ENCODE assay signal across 8 mouse cellular contexts in the genomic region with DNA sequence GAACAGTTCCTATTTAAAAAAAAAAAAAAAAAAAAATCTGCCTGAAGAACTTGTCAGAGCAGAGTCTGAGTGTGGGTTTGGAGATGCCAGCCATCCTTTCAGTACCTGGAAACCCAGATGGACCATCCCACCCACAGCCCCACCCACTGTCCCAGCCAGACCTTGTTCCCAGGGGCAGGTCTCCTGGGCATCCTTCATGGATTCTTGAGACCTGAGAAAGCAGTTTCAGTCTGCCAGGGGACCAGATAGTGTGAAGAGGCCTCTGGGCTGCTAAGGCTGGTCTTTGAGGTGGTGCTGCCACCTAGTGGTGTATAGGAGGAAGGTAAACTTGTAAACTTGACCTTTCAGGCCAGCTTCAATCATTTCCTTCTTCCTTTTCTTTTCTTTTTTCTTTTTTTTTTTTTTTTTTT. TPM values are rescaled to one million over a fixed set of nuclear protein-coding genes. Genes with fewer than 3 reads are reported as not detected.
DNase-seq lines count a peak whose midpoint lies in the region; TF ChIP-seq lines count a peak whose summit lies in the region.

No protein-coding gene starts in this region.

- H3K36me3 ChIP-seq in C2C12 (ENCODE audit: control insufficient read depth, insufficient read depth), result peaks cover 10% of the 10 kb centered on the region
- H3K36me3 ChIP-seq in forebrain, embryonic 10.5 days (replicated peaks), result peaks cover 10% of the 10 kb centered on the region

- peak; percentile 70 to 74 for DNase-seq in heart, adult 18-20 months
- no peak for DNase-seq in heart, postnatal 25 days (ENCODE audit: low spot score)
- DNase-seq in c-Kit-negative CD71-positive TER-119-positive erythroid progenitor cells, embryonic 14.5 days (ENCODE audit: low read depth, low spot score), result peak; percentile 55
- DNase-seq in forebrain, embryonic 10.5 days (ENCODE audit: extremely low spot score, low spot score), result peak; percentile 59
- peak; percentile 59 for DNase-seq in kidney, adult 18-20 months
- DNase-seq in lung, postnatal 36 days, result peak; percentile 87
- peak; percentile 73 for DNase-seq in thymus, postnatal 14 days

- no peak overlapping the region for H3ac ChIP-seq in C2C12 (ENCODE audit: control insufficient read depth, insufficient read length, low read depth)

- H3K79me2 ChIP-seq in C2C12 (ENCODE audit: control insufficient read depth, insufficient read depth), result peaks cover 11% of the 10 kb centered on the region

- TF ChIP-seq CTCF in C2C12 (IDR thresholded peaks at IDR 0.05; ENCODE audit: control insufficient read depth, insufficient read depth, insufficient read length), result peak; percentile 50

- intact Hi-C loops in heart, postnatal 25 days (cut with DNase I), result loop anchor here (5.0 kb wide), 1 partner anchor 102 kb away; no protein-coding TSS in a partner anchor

- no peaks in the 10 kb centered on the region for H3K27me3 ChIP-seq in C2C12 (ENCODE audit: control insufficient read depth, insufficient read depth, insufficient read length)
- no peaks in the 10 kb centered on the region for H3K27me3 ChIP-seq in forebrain, embryonic 10.5 days (ENCODE audit: poor library complexity, severe bottlenecking)

- no peak overlapping the region for H3K4me3 ChIP-seq in C2C12 (ENCODE audit: insufficient read depth, poor library complexity, severe bottlenecking)
- no peak overlapping the region for H3K4me3 ChIP-seq in forebrain, embryonic 10.5 days

- peaks cover 13% of the 10 kb centered on the region for H3K4me1 ChIP-seq in forebrain, embryonic 10.5 days

- peaks cover 6% of the 10 kb centered on the region for H3K79me3 ChIP-seq in C2C12 (ENCODE audit: low read depth)

- H3K9me3 ChIP-seq in forebrain, embryonic 10.5 days, result no peaks in the 10 kb centered on the region

- H3K27ac ChIP-seq in forebrain, embryonic 10.5 days, result no peak overlapping the region

TF ChIP-seq in C2C12, 6 proteins besides CTCF, POLR2A, EP300 and RAD21:
- no peak for TF ChIP-seq MAX (IDR thresholded peaks at IDR 0.05)
- TF ChIP-seq MYOD1 (IDR thresholded peaks at IDR 0.05; ENCODE audit: control insufficient read depth, insufficient read length, low read depth), result no peak
- TF ChIP-seq USF1 (IDR thresholded peaks at IDR 0.05; ENCODE audit: low read depth), result no peak
- TF ChIP-seq CEBPB (IDR thresholded peaks at IDR 0.05; ENCODE audit: low read depth), result no peak

RNA-seq across cellular contexts. Expression of gene Grk2, which starts 3.8 kb away (rescaled TPM):
- total RNA-seq in heart, adult 18-20 months (2021), result 10 to 100 TPM; 45.9 to 54.9 TPM
- 10 to 100 TPM; 49.3 to 57.9 TPM for total RNA-seq in heart, postnatal 25 days (2021)
- 56.6 TPM for polyA plus RNA-seq in C2C12 (2012; fragmentation: generic; extraction: Trizol)
- polyA plus RNA-seq in forebrain, embryonic 10.5 days (2016; fragmentation: Nextera tagmentation; extraction: Ambion mirVana), result 13.6 and 15.0 TPM in 2 replicates

RNA-seq across cellular contexts. Expression of gene Ankrd13d, which starts 26.8 kb away (rescaled TPM):
- 1 to 10 TPM in 1 of 2 experiments, under 1 TPM in 1; 0.92 to 2.1 TPM for total RNA-seq in heart, adult 18-20 months (2021)
- 1 to 10 TPM; 1.2 to 1.5 TPM for total RNA-seq in heart, postnatal 25 days (2021)
- polyA plus RNA-seq in C2C12 (2012; fragmentation: generic; extraction: Trizol), result 2.2 TPM
- 7.9 and 9.2 TPM in 2 replicates for polyA plus RNA-seq in forebrain, embryonic 10.5 days (2016; fragmentation: Nextera tagmentation; extraction: Ambion mirVana)

RNA-seq across cellular contexts. Expression of gene Ssh3, which starts 40.8 kb away (rescaled TPM):
- total RNA-seq in heart, adult 18-20 months (2021), result 1 to 10 TPM; 5.6 to 7.4 TPM
- 1 to 10 TPM; 5.8 to 6.6 TPM for total RNA-seq in heart, postnatal 25 days (2021)
- polyA plus RNA-seq in C2C12 (2012; fragmentation: generic; extraction: Trizol), result 0.34 TPM
- polyA plus RNA-seq in forebrain, embryonic 10.5 days (2016; fragmentation: Nextera tagmentation; extraction: Ambion mirVana), result 3.1 and 3.6 TPM in 2 replicates
